ENCODE assay signal across 19 mouse cellular contexts in genomic region chr4:137814140-137814539, GRCm38 (mm10). TPM values are rescaled to one million over a fixed set of nuclear protein-coding genes. Genes with fewer than 3 reads are reported as not detected.
DNase-seq lines count a peak whose midpoint lies in the region; TF ChIP-seq lines count a peak whose summit lies in the region.
"Had no signal": no experiment of that assay in that cellular context is flagged by ENCODE, and none has a peak within 500 bp of the region (broad histone marks: within the 10 kb centered on the region; RNA-seq: fewer than 3 reads in every experiment).

No protein-coding gene starts in this region.

- no peaks in the 10 kb centered on the region for H3K9me3 ChIP-seq in heart, embryonic 10.5 days
- H3K9me3 ChIP-seq: embryonic facial prominence, embryonic 13.5 days; forebrain, embryonic 13.5 days; hindbrain, embryonic 15.5 days; kidney, embryonic 15.5 days had no signal

- H3K27ac ChIP-seq in heart, embryonic 10.5 days: no peak overlapping the region
- no peak overlapping the region for H3K27ac ChIP-seq in cerebellum, adult 2 months (ENCODE audit: insufficient read depth, low read length)
- H3K27ac ChIP-seq: embryonic facial prominence, embryonic 13.5 days; forebrain, embryonic 13.5 days; hindbrain, embryonic 15.5 days; kidney, embryonic 15.5 days had no signal

- no peak for TF ChIP-seq CTCF in cerebellum, adult 2 months (IDR thresholded peaks at IDR 0.05; ENCODE audit: borderline replicate concordance, insufficient read depth, low read depth, low read length)

- H3K27me3 ChIP-seq in heart, embryonic 10.5 days (ENCODE audit: insufficient read depth, poor library complexity, severe bottlenecking): peaks cover 33% of the 10 kb centered on the region
- H3K27me3 ChIP-seq in cerebellum, adult 2 months (ENCODE audit: control insufficient read depth, insufficient read depth, low read length): no peaks in the 10 kb centered on the region
- H3K27me3 ChIP-seq: embryonic facial prominence, embryonic 13.5 days; forebrain, embryonic 13.5 days; hindbrain, embryonic 15.5 days; kidney, embryonic 15.5 days had no signal

- peak; percentile 33 for DNase-seq in gastrocnemius, postnatal 14 days
- DNase-seq in gastrocnemius, adult 8-10 months (ENCODE audit: low spot score in 2 of 2): no peak
- peak; percentile 29 to 35 for DNase-seq in heart, adult 9 months (ENCODE audit: low spot score in 2 of 2)
- DNase-seq in heart, embryonic 10.5 days (ENCODE audit: low spot score): no peak
- DNase-seq in right cerebral cortex, postnatal 14 days: peak; percentile 25
- no peak for DNase-seq in right cerebral cortex, adult 18-20 months
- peak; percentile 50 for DNase-seq in heart, postnatal 4 days
- DNase-seq in cerebellum, adult 2 months: no peak
- DNase-seq: adrenal gland, adult 2 months; adrenal gland, postnatal 36 days; cerebellum, adult 11-12 months; cerebellum, adult 9-11 months; cerebellum, postnatal 36 days; forebrain, postnatal 0 days; kidney, adult 2 months had no signal

- no peaks in the 10 kb centered on the region for H3K36me3 ChIP-seq in heart, embryonic 10.5 days
- H3K36me3 ChIP-seq: embryonic facial prominence, embryonic 13.5 days; hindbrain, embryonic 15.5 days; kidney, embryonic 15.5 days had no signal

- H3K4me3 ChIP-seq in heart, embryonic 10.5 days: no peak overlapping the region
- H3K4me3 ChIP-seq in cerebellum, adult 2 months (replicated peaks; ENCODE audit: insufficient read depth, low read depth, low read length): no peak overlapping the region
- H3K4me3 ChIP-seq: embryonic facial prominence, embryonic 13.5 days; forebrain, embryonic 13.5 days; hindbrain, embryonic 15.5 days; kidney, embryonic 15.5 days had no signal

- WGBS in heart, embryonic 10.5 days: 79% methylated on average over 7 of the region's 7 CpGs
- WGBS in cerebellum, adult 2 months: 90% methylated on average over 7 of the region's 7 CpGs

- TF ChIP-seq POLR2A in cerebellum, adult 2 months (IDR thresholded peaks at IDR 0.05; ENCODE audit: borderline replicate concordance, insufficient read depth, low read length): no peak

- H3K4me1 ChIP-seq in heart, embryonic 10.5 days: peaks cover 17% of the 10 kb centered on the region
- peaks cover 8% of the 10 kb centered on the region for H3K4me1 ChIP-seq in cerebellum, adult 2 months (ENCODE audit: control insufficient read depth, insufficient read depth, low read length)
- H3K4me1 ChIP-seq: kidney, embryonic 15.5 days had no signal

- intact Hi-C loops in gastrocnemius, postnatal 14 days (cut with DNase I; ENCODE audit: low total_unique reads): no loop called here

RNA-seq across cellular contexts. Expression of gene Alpl, which starts 18.0 kb away (rescaled TPM):
- total RNA-seq in gastrocnemius, postnatal 14 days (2021): 1 to 10 TPM; 4.3 to 7.0 TPM
- total RNA-seq in gastrocnemius, adult 8-10 months (2022): 10 to 100 TPM in 2 of 4 experiments, 1 to 10 TPM in 2; 6.9 to 16.3 (median 10.2) TPM
- polyA plus RNA-seq in heart, embryonic 10.5 days (2016; fragmentation: Nextera tagmentation; extraction: Ambion mirVana): 1.0 and 4.5 TPM in 2 replicates
- total RNA-seq in heart, postnatal 4 days (2021): 1 to 10 TPM; 8.9 to 9.0 TPM
- 9.9 and 10.6 TPM in 2 replicates for polyA plus RNA-seq in cerebellum, adult 2 months (2012; rRNA removed)

RNA-seq across cellular contexts. Expression of gene Ece1, which starts 47.9 kb away (rescaled TPM):
- 10 to 100 TPM; 50.0 to 57.7 TPM for total RNA-seq in gastrocnemius, postnatal 14 days (2021)
- total RNA-seq in gastrocnemius, adult 8-10 months (2022): 10 to 100 TPM; 48.8 to 97.1 (median 69.4) TPM
- 118 and 165 TPM in 2 replicates for polyA plus RNA-seq in heart, embryonic 10.5 days (2016; fragmentation: Nextera tagmentation; extraction: Ambion mirVana)
- total RNA-seq in heart, postnatal 4 days (2021): 100 to 1,000 TPM; 119 to 133 TPM
- polyA plus RNA-seq in cerebellum, adult 2 months (2012; rRNA removed): 48.5 and 72.4 TPM in 2 replicates

Comparison
In these comparisons a context has a peak if more than half of its experiments do, and no peak if none do; other contexts are left out.
1. DNase-seq: peak in gastrocnemius, postnatal 14 days (single experiment), heart, adult 9 months (2 of 2), right cerebral cortex, postnatal 14 days (single experiment) and heart, postnatal 4 days (single experiment); none in gastrocnemius, adult 8-10 months (0 of 2), heart, embryonic 10.5 days (single experiment), right cerebral cortex, adult 18-20 months (single experiment) and cerebellum, adult 2 months (0 of 2).